Mouse (Mus musculus) kidney, postnatal 10 days (tissue): ENCODE measurements at regions not wholly inside any gene's neighbourhood (a gene's known extent, or its start where the extent isn't known, plus 50 kb on each side); places are given as distances from the start of the nearest gene placed in this dataset.

Experiments
- DNase-seq: peaks from one replicate; pipeline ENCODE4 v3.0.0; 2021; ENCODE audit warnings: mixed read lengths

GRCm38 (mm10) chr7:34493892-34494291, 100.8 kb upstream of the Lsm14a start:
- DNase-seq, result peak; percentile 14

GRCm38 (mm10) chr7:34484908-34485598, 91.9 kb upstream of the Lsm14a start:
- peak; percentile 63 for DNase-seq

- no peak for DNase-seq
These were observed 90.3 kb upstream of the Lsm14a start for GRCm38 (mm10) chr7:34483368-34483767.

- DNase-seq, result no peak
These were observed 87.7 kb upstream of the Lsm14a start for GRCm38 (mm10) chr7:34480771-34481170.

GRCm38 (mm10) chr7:34471003-34471402, 77.9 kb upstream of the Lsm14a start:
- DNase-seq, result peak; percentile 43

- peak; percentile 45 for DNase-seq
These were observed 69.0 kb upstream of the Lsm14a start for GRCm38 (mm10) chr7:34462069-34462468.

GRCm38 (mm10) chr7:34459834-34460495, 66.8 kb upstream of the Lsm14a start:
- DNase-seq, result no peak

GRCm38 (mm10) chr7:34458851-34459250, 65.7 kb upstream of the Lsm14a start:
- DNase-seq, result no peak

GRCm38 (mm10) chr7:34448364-34448763, 55.2 kb upstream of the Lsm14a start:
- DNase-seq, result no peak

GRCm38 (mm10) chr7:34444263-34444662, 51.1 kb upstream of the Lsm14a start:
- peak; percentile 38 for DNase-seq
